Mouse (Mus musculus) adrenal gland (tissue): Measurements from ENCODE around the gene 2510002D24Rik.
"Not testable (repeated sequence)": the region's sequence is repeated elsewhere in the genome, so short reads cannot be mapped to it uniquely, and the experiment has no call there.

Experiments
- intact Hi-C: fragments of 180-260 bp; cut with DNase I; formaldehyde crosslinking; loops from one replicate; pipeline ENCODE4 v1.15.1; 2025

The 2510002D24Rik gene

DNA sequence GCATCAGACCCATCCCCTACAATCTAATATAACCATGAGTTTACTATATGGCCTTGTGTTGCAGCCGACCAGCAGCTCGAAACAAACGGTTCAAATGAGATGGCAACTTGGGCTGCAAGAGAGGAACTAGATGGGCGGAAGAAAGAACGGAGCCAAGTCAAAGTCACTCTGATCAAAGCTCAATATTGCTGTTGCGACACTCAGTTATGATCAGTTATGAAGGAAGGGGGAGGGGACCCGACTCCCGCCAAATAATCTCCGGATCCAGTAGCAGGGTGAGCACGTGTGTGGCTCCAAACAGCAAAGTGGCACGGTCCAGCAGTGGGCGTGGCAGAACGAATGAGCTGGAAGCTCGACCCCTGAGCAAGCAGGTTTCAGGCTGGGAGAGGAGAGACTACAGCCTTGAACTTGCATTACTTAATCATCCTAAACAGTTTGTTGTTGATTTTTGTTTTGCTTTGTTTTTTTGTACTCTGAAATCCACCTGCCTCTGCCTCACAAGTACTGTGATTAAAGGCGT is 10.0 kb downstream of the 2510002D24Rik start:
- intact Hi-C loops, result no loop called here

DNA sequence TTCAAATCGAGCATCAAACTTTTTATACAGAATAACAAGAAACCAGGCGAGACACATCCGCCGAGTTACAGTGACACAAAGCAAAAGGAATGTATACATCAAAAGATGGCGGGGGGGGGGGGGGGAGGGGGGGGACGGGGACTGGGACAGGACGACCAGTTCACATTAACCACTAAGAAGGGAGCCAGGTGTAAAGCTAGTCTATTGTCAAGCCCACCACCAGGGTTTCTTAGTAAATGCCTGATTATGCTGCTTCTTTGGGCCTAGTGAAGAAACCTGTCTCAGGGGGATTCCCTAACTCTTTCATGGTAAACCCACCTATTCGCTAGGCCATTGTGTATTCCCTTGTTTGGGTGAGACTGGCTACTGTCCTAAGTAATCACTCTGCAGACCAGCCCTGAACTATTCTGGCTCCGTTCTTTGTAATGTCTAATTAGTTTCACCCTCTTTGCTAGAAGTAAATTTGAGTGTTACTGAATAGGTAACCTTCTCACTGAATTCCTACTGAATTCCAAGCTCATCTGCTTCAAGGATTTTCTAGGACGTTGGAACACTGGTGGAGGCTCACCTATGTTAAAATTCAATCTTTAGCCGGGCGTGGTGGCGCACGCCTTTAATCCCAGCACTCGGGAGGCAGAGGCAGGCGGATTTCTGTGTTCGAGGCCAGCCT is 13.3 kb downstream of the 2510002D24Rik start:
- intact Hi-C loops, result not testable (repeated sequence)

DNA sequence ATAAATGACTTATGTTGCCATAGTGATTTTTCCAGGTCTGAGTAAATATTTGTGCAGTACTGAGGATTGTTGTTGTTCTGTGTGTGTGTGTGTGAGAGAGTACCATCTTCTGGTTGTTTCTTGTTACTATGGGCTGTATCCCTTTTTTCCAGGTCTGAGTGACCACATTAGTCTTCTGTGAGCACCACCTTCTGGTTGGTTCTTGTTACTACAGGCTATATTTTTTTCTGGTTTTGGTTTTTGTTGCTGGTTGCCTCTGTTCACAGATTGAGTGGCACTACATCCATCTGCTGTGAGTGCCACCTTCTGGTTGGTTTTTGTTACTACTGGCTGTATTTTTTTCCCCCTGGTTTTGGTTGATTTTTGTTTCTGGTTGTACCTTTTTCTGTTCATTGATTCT is 22.2 kb downstream of the 2510002D24Rik start:
- intact Hi-C loops, result loop anchor here (5.0 kb wide), 1 partner anchor 161 kb away; no protein-coding TSS in a partner anchor

DNA sequence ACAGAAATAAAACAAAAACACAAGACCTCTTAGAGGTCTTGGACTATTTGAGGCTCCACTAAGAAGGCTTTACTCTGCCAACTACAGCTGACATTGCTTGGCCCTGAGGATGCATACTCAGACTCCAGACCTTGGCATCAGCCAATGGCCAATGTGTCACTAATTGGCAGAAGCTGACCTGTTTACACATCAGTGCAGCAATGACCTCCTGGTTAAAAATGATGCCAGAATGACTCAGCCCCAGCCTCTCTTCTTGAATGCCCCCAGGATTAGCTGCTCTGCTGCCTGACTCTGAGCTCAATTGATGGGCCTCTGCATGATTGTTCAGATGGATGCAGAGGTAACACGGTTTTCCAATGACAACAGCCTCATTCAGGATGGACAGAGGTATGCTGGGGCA is 23.8 kb downstream of the 2510002D24Rik start:
- intact Hi-C loops, result no loop called here

DNA sequence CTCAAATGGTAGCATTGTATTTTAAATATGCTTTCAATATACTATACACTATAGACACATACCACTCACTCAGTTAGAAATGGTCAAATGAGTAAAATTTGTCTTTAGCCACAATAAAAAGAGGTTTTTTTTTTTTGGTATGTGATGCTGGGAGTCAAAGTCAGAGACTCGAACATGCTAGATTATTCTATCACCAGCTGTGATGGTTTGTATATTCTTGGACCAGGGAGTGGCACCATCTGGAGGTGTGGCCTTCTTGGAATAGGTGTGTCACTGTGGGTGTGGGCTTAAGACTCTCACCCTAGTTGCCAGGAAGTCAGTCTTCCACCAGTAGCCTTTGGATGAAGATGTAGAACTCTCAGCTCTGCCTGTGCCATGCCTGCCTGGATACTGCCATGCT is 34.1 kb downstream of the 2510002D24Rik start:
- intact Hi-C loops, result not testable (repeated sequence)

DNA sequence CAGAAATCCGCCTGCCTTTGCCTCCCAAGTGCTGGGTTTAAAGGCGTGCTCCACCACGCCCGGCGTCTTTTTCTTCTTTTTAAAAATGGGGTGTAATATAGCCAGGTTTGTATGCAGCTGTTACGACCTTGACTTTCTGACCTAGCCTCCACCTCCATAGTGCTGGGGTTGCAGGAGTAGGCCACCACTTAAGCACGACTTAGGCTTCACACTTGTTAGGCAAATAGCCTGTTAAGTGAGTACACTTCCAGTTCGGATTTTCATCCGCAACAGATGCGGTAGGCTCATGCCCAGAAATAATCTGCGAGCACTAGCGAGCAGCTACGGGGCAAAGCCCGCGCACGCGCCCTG is 39.7 kb downstream of the 2510002D24Rik start:
- intact Hi-C loops, result no loop called here

DNA sequence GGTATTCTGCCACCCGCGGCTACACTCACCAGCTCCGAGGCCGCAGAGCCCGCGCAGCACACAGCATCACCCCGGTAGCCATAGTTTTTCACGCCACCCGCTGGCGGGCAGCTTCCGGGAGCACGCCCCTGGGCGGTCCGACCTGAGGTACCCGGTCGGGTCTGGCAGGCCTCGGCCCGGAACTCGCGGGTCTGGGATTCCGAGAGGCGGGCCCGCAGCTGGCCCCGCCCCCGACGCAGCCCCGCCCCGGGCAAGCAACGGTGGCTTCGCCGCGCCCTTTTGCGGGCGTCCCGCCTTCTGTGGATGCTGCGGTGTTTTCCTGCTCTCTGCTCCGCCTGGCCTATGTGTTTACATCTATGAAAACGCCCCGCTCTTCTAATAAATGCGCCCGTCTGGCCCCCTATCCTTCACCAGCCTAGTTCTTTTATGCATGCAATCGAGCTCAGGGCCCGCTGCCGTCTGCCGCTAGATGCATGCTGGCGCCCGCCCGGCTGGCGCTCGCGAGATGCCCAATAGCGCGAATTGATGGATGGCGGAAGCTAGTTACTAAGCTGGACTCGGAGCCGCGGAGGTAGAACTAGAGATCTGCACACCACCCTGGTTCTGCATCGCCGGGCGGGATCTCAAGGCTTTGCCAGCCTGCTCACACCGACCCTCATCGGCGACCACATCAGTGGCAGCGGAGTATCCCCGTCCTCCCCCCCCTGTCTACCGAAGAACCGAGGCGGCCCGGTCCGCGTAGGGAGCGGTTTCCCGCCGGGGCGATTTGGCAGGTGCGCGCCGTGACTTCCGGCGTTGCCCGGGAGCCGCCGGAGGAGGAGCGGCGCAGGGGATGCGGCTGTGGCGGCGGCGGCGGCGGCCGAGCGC is 40.3 kb downstream of the 2510002D24Rik start, which contains the start of the genes Mrpl40 and Hira:
Gene Mrpl40 (minus strand): TSS at position 421 of the 867 bp plus-strand sequence.
Gene Hira (plus strand): TSS at position 596 of the 867 bp plus-strand sequence.
- intact Hi-C loops, result no loop called here

DNA sequence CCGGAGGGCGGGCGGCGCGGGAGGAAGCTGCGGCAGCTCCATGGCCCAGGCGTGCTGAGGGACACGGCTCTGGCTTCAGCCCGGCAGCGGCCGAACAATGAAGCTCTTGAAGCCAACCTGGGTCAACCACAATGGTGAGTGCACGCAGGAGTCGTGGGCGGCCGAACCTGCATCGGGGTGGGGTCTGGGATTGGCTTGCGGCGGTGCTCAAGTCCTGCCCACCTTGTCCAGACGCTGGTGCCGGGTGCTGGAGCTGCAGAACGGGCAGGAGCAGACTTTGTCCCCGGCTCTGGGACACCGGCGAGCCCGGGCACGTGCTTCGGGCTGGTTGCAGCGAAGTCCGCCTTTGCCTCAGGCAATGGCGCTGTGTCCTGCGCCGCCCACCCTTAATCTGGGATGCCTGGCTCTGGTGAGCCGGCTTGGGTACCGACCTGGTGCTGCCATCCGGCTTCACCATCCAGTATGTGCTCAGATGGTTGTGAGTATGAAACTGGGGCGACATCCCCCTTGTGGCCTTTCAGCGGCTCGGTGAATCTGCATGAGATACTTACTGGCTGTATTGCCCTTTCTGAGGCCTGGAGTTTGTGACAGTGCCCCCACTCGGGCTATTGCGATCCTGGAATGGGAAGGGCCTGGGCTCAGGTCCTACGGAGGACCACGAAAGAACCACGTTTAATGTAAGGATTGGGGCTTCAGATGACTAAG is 41.2 kb downstream of the 2510002D24Rik start:
- intact Hi-C loops, result no loop called here

DNA sequence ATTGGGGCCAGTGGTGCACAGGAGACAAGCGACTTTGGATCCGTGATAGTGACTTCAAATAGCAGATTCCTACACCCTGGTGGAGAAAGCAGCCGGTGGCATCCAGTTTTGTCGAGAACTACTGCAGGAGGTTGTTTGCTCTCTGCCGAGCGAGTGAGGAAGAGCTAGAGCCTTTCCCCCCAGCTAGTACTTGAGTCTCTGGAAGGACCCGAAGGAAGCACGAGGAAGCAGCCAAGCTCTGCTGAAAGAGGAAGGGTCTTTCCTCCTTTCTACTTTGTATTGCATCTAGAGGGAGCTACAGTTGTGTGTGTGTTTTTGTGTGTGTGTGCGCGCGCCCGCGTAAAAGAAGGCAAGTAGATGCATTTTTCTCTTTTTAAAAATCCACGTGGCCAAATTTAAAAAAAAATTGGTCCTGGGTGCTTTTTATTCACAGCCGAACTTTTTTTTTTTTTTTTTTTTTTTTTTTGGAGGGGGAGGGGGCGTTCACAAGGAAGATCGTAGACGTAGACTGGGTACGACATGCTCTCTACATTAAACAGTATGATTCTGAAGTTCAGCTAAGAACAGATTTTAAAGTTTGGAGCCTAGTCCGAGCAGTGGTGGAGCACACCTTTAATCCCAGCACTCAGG is 41.8 kb downstream of the 2510002D24Rik start:
- intact Hi-C loops, result no loop called here

DNA sequence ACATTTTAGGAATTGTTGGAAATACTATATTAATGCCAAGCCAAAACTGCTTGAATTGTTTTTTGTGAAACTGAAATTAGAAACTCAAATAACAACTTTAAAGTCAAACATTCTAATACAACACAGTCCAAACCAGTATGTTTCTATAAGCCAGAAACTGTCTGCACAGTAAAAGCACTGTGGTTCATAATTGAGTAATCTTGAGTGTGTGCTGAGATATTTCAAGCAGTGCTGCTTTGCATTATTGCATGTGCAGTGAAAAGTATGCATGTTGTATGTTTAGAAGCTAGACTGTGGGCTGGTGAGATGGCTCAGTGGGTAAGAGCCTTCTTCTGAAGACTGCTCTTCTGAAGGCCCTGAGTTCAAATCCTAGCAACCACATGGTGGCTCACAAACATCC is 47.7 kb downstream of the 2510002D24Rik start:
- intact Hi-C loops, result no loop called here
